ENCODE assay signal across 12 mouse cellular contexts in the genomic region with DNA sequence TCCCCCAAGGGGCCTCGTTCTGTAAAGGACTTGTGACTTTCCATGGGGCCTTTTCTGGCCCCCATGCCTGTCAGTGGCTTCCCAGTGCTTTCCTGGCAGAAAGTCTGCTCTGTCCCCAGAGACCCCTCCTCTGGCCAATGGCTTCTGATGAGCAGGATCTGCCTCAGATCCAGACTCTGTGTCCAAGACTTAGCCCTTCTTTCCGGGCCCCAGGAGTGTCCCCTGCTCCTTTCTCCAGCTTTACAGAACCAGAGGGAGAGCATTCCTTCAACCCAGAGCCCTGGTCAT. TPM values are rescaled to one million over a fixed set of nuclear protein-coding genes. Genes with fewer than 3 reads are reported as not detected.
DNase-seq lines count a peak whose midpoint lies in the region; ATAC-seq lines count a peak whose summit lies in the region.
"Had no signal": no experiment of that assay in that cellular context is flagged by ENCODE, and none has a peak within 500 bp of the region (broad histone marks: within the 10 kb centered on the region; RNA-seq: fewer than 3 reads in every experiment).

No protein-coding gene starts in this region.

- no peak overlapping the region for H3K9ac ChIP-seq in forebrain, embryonic 13.5 days
- no peak overlapping the region for H3K9ac ChIP-seq in forebrain, embryonic 14.5 days (ENCODE audit: low read length)
- H3K9ac ChIP-seq in limb, embryonic 12.5 days (replicated peaks): 0 out of 2 replicates have a peak overlapping the region, but pooled peaks have one; percentile 23
- H3K9ac ChIP-seq in neural tube, embryonic 13.5 days: no peak overlapping the region
- H3K9ac ChIP-seq: limb, embryonic 15.5 days had no signal

- 33% methylated on average over 2 of the region's 2 CpGs for WGBS in forebrain, embryonic 13.5 days
- WGBS in forebrain, embryonic 14.5 days: 26% methylated on average over 2 of the region's 2 CpGs
- 22% methylated on average over 2 of the region's 2 CpGs for WGBS in limb, embryonic 12.5 days
- WGBS in limb, embryonic 10.5 days: 28% methylated on average over 2 of the region's 2 CpGs
- WGBS in neural tube, embryonic 13.5 days: 31% methylated on average over 2 of the region's 2 CpGs

- H3K27ac ChIP-seq in forebrain, embryonic 13.5 days: peak overlapping the region; percentile 12; the same call in 1 of the 2 replicates
- no peak overlapping the region for H3K27ac ChIP-seq in forebrain, embryonic 14.5 days (ENCODE audit: low read depth, low read length)
- H3K27ac ChIP-seq in limb, embryonic 12.5 days: no peak overlapping the region
- H3K27ac ChIP-seq in limb, embryonic 10.5 days: no peak overlapping the region
- peak overlapping the region; percentile 57 for H3K27ac ChIP-seq in neural tube, embryonic 13.5 days (replicated peaks)
- H3K27ac ChIP-seq: limb, embryonic 15.5 days had no signal

- H3K9me3 ChIP-seq in forebrain, embryonic 13.5 days (replicated peaks): no peaks in the 10 kb centered on the region
- H3K9me3 ChIP-seq in forebrain, embryonic 14.5 days (replicated peaks; ENCODE audit: control insufficient read depth, low read length): no peaks in the 10 kb centered on the region
- H3K9me3 ChIP-seq in limb, embryonic 12.5 days: no peaks in the 10 kb centered on the region
- no peaks in the 10 kb centered on the region for H3K9me3 ChIP-seq in limb, embryonic 10.5 days (replicated peaks)
- no peaks in the 10 kb centered on the region for H3K9me3 ChIP-seq in neural tube, embryonic 13.5 days
- H3K9me3 ChIP-seq: limb, embryonic 15.5 days had no signal

- no peak for DNase-seq in forebrain, embryonic 14.5 days (ENCODE audit: low spot score)
- no peak for DNase-seq in limb, embryonic 10.5 days (ENCODE audit: low spot score)
- DNase-seq in heart, adult 9 months (ENCODE audit: low spot score in 2 of 2): peak; percentile 44 to 58
- DNase-seq in cerebellum, adult 8-10 months: no peak
- DNase-seq in cerebellum, postnatal 14 days: no peak
- DNase-seq: cerebellum, adult 2 months; kidney, adult 8-10 months had no signal

- H3K27me3 ChIP-seq in forebrain, embryonic 13.5 days: no peaks in the 10 kb centered on the region
- no peaks in the 10 kb centered on the region for H3K27me3 ChIP-seq in forebrain, embryonic 14.5 days (replicated peaks; ENCODE audit: control insufficient read depth, insufficient read depth, low read length)
- 0 out of 2 replicates have a peak, but pooled peaks cover 5% of the 10 kb centered on the region for H3K27me3 ChIP-seq in limb, embryonic 12.5 days
- H3K27me3 ChIP-seq in limb, embryonic 10.5 days (ENCODE audit: low read depth, poor library complexity, severe bottlenecking): 0 out of 2 replicates have a peak, but pooled peaks cover 3% of the 10 kb centered on the region
- no peaks in the 10 kb centered on the region for H3K27me3 ChIP-seq in neural tube, embryonic 13.5 days
- H3K27me3 ChIP-seq: limb, embryonic 15.5 days had no signal

- H3K4me2 ChIP-seq in forebrain, embryonic 13.5 days: no peak overlapping the region
- H3K4me2 ChIP-seq in forebrain, embryonic 14.5 days (ENCODE audit: low read length): no peak overlapping the region
- H3K4me2 ChIP-seq in limb, embryonic 12.5 days: no peak overlapping the region
- no peak overlapping the region for H3K4me2 ChIP-seq in neural tube, embryonic 13.5 days
- H3K4me2 ChIP-seq: limb, embryonic 15.5 days had no signal

- ATAC-seq in forebrain, embryonic 13.5 days: no peak
- ATAC-seq in forebrain, embryonic 14.5 days: no peak
- no peak for ATAC-seq in limb, embryonic 12.5 days (ENCODE audit: insufficient number of reproducible peaks, insufficient read depth, low FRiP score, low TSS enrichment, low read depth)
- ATAC-seq in neural tube, embryonic 13.5 days (ENCODE audit: low read depth): no peak

- no peak overlapping the region for H3K4me3 ChIP-seq in forebrain, embryonic 13.5 days
- no peak overlapping the region for H3K4me3 ChIP-seq in forebrain, embryonic 14.5 days (ENCODE audit: low read depth, low read length)
- H3K4me3 ChIP-seq in limb, embryonic 12.5 days (replicated peaks): no peak overlapping the region
- H3K4me3 ChIP-seq in limb, embryonic 10.5 days: no peak overlapping the region
- H3K4me3 ChIP-seq in neural tube, embryonic 13.5 days: no peak overlapping the region
- H3K4me3 ChIP-seq: limb, embryonic 15.5 days had no signal

- H3K4me1 ChIP-seq in forebrain, embryonic 13.5 days: peaks cover 33% of the 10 kb centered on the region
- H3K4me1 ChIP-seq in forebrain, embryonic 14.5 days (ENCODE audit: control insufficient read depth, insufficient read depth, low read length): 0 out of 2 replicates have a peak, but pooled peaks cover 3% of the 10 kb centered on the region
- H3K4me1 ChIP-seq in limb, embryonic 12.5 days (replicated peaks): peaks cover 13% of the 10 kb centered on the region
- H3K4me1 ChIP-seq in limb, embryonic 10.5 days: peaks cover 28% of the 10 kb centered on the region
- H3K4me1 ChIP-seq in neural tube, embryonic 13.5 days (replicated peaks): peaks cover 31% of the 10 kb centered on the region
- H3K4me1 ChIP-seq: limb, embryonic 15.5 days had no signal

- H3K36me3 ChIP-seq in forebrain, embryonic 13.5 days (ENCODE audit: poor library complexity, severe bottlenecking): no peaks in the 10 kb centered on the region
- H3K36me3 ChIP-seq in forebrain, embryonic 14.5 days (ENCODE audit: control insufficient read depth, insufficient read depth, low read length): no peaks in the 10 kb centered on the region
- H3K36me3 ChIP-seq in limb, embryonic 12.5 days: no peaks in the 10 kb centered on the region
- H3K36me3 ChIP-seq in limb, embryonic 10.5 days: no peaks in the 10 kb centered on the region
- no peaks in the 10 kb centered on the region for H3K36me3 ChIP-seq in neural tube, embryonic 13.5 days
- H3K36me3 ChIP-seq: limb, embryonic 15.5 days had no signal

RNA-seq across cellular contexts. Expression of a gene that starts 5.2 kb away (rescaled TPM):
- 0.28 and 0.98 TPM in 2 replicates for polyA plus RNA-seq in forebrain, embryonic 13.5 days (2015; fragmentation: Nextera tagmentation; extraction: Ambion mirVana)
- polyA plus RNA-seq in forebrain, embryonic 14.5 days (2014; fragmentation: Nextera tagmentation; extraction: Ambion mirVana): 0.71 and 1.2 TPM in 2 replicates
- not detected in 2 replicates for polyA plus RNA-seq in limb, embryonic 12.5 days (2016; fragmentation: Nextera tagmentation; extraction: Ambion mirVana)
- polyA plus RNA-seq in limb, embryonic 10.5 days (2016; fragmentation: Nextera tagmentation; extraction: Ambion mirVana): not detected in 2 replicates
- 0.08 TPM in 1 of 2 replicates, not detected in the other for polyA plus RNA-seq in neural tube, embryonic 13.5 days (2015; fragmentation: Nextera tagmentation; extraction: Ambion mirVana)
- polyA plus RNA-seq: heart, embryonic 14.5 days; limb, embryonic 15.5 days had no signal

RNA-seq across cellular contexts. Expression of a gene that starts 24.4 kb away (rescaled TPM):
- polyA plus RNA-seq in forebrain, embryonic 13.5 days (2015; fragmentation: Nextera tagmentation; extraction: Ambion mirVana): 8.1 and 10.1 TPM in 2 replicates
- polyA plus RNA-seq in forebrain, embryonic 14.5 days (2014; fragmentation: Nextera tagmentation; extraction: Ambion mirVana): 5.0 and 8.0 TPM in 2 replicates
- 8.8 and 11.0 TPM in 2 replicates for polyA plus RNA-seq in limb, embryonic 12.5 days (2016; fragmentation: Nextera tagmentation; extraction: Ambion mirVana)
- 9.3 and 10.2 TPM in 2 replicates for polyA plus RNA-seq in limb, embryonic 10.5 days (2016; fragmentation: Nextera tagmentation; extraction: Ambion mirVana)
- 5.1 and 7.1 TPM in 2 replicates for polyA plus RNA-seq in neural tube, embryonic 13.5 days (2015; fragmentation: Nextera tagmentation; extraction: Ambion mirVana)

RNA-seq across cellular contexts. Expression of a gene that starts 51.8 kb away (rescaled TPM):
- polyA plus RNA-seq in forebrain, embryonic 13.5 days (2015; fragmentation: Nextera tagmentation; extraction: Ambion mirVana): 50.6 and 57.6 TPM in 2 replicates
- polyA plus RNA-seq in forebrain, embryonic 14.5 days (2014; fragmentation: Nextera tagmentation; extraction: Ambion mirVana): 53.1 and 61.9 TPM in 2 replicates
- 78.9 and 87.7 TPM in 2 replicates for polyA plus RNA-seq in limb, embryonic 12.5 days (2016; fragmentation: Nextera tagmentation; extraction: Ambion mirVana)
- 70.0 and 79.1 TPM in 2 replicates for polyA plus RNA-seq in limb, embryonic 10.5 days (2016; fragmentation: Nextera tagmentation; extraction: Ambion mirVana)
- polyA plus RNA-seq in neural tube, embryonic 13.5 days (2015; fragmentation: Nextera tagmentation; extraction: Ambion mirVana): 71.4 and 78.4 TPM in 2 replicates

Comparison
In these comparisons a context has a peak if more than half of its experiments do, and no peak if none do; other contexts are left out.
1. H3K27ac ChIP-seq: peak in forebrain, embryonic 13.5 days (single experiment) and neural tube, embryonic 13.5 days (single experiment); none in forebrain, embryonic 14.5 days (single experiment), limb, embryonic 12.5 days (single experiment) and limb, embryonic 10.5 days (single experiment).
2. DNase-seq: peak in heart, adult 9 months (2 of 2); none in forebrain, embryonic 14.5 days (single experiment), limb, embryonic 10.5 days (single experiment), cerebellum, adult 8-10 months (single experiment) and cerebellum, postnatal 14 days (0 of 2).